Mouse (Mus musculus) naive thymus-derived CD4-positive, alpha-beta T cell, adult 5 months (primary cell): ENCODE measurements around the gene Maml3. TPM values are rescaled to one million over a fixed set of nuclear protein-coding genes. Genes with fewer than 3 reads are reported as not detected.

ENCODE experiments used
- polyA plus RNA-seq: library from polyadenylated mRNA; unstranded; fragments of 100-300 nt; shearing (Covaris generic); gene quantifications from one replicate; pipeline ENCODE4 v1.2.1, GENCODE M21; 2017

The Maml3 gene
- polyA plus RNA-seq, result 3.7 TPM

DNA sequence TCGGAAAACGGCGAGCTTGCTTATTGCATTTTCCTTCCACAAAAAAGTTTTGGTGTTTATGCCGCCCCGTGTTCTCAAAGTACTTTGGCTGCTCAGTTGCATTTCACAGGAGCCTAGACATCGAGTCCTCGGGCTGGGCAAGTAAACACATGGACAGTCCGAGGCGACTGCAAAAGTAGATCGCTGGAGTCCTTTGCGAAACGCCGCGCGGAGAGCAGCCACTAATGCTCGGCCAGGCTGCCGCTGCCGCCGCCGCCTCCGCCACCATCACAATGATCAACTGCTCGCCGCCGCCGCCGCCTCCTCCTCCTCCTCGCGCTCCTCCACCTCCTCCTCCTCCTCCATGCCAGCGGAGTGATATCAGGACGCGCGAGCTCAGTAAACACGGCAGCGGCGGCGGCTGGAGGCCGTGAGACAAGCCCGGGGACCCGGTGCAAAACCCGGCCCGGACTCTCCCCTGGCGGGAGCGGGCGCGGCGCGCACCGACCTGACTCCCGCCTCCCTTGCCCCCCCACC, at the start of gene Maml3:
Maml3 (minus strand) TSS at position 441 of the 516 bp plus-strand sequence.

DNA sequence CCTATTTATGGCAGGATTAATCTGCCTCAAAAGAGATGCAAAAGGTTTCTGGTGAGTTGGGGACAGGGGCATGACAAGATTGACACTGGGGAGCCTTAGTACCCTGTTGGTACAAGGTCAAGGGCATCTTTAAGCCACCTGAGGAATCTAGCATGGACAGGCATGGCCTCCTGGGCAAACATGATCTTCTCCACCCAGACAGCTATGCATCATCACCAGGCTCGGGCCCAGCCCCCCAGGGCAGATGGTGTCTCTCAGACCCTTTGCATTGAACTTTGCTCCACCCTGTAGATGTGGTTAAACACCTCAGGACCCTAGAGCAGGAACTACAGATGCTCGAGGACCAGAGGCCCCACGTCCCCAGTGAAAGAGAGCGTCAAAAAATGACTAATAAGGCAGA, 444.8 kb downstream of the Maml3 start, which contains the start of gene Mgst2:
Mgst2 (plus strand) TSS at position 301 of the 400 bp plus-strand sequence.

Other genes with a start within 250 kb of the Maml3 start
- 124 TPM for gene Foxo1, start 163.3 kb upstream of the Maml3 start, polyA plus RNA-seq